Mouse (Mus musculus): Measurements from ENCODE around the gene Iqcf1. TPM values are rescaled to one million over a fixed set of nuclear protein-coding genes. Genes with fewer than 3 reads are reported as not detected.
"Not testable (repeated sequence)": the region's sequence is repeated elsewhere in the genome, so short reads cannot be mapped to it uniquely, and the experiment has no call there.

The Iqcf1 gene
- polyA plus RNA-seq, 1 experiment from 2014 or later = not detected

GRCm38 (mm10) chr9:106476002-106476923 is 23.5 kb upstream of the Iqcf1 start:
- Histone ChIP-seq H3K27ac (no peak overlapping the region), H3K4me3 (replicated peaks) (no peak overlapping the region; the same call in 1 of the 2 replicates), H3K4me1 (replicated peaks) (peaks cover 42% of the 10 kb centered on the region)

GRCm38 (mm10) chr9:106476924-106477484 is 22.8 kb upstream of the Iqcf1 start, which contains the start of gene Parp3:
TSS of gene Parp3 (minus strand) at chr9:106476949.
- Histone ChIP-seq H3K9ac (replicated peaks) (peak within 1 kb of the TSS; percentile 78), H3K4me2 (replicated peaks) (peak within 1 kb of the TSS; percentile 99), H3K36me3 (peaks cover 18% of the 10 kb centered on the region), H3K27me3 (no peaks in the 10 kb centered on the region), H3K27ac (no peak within 1 kb of the TSS), H3K9me3 (no peaks in the 10 kb centered on the region), H3K4me1 (replicated peaks) (peaks cover 38% of the 10 kb centered on the region), H3K4me3 (replicated peaks) (peak within 1 kb of the TSS; percentile 84)
- WGBS = 0% methylated on average over 41 of the region's 41 CpGs
- peak; percentile 99 for ATAC-seq

More at GRCm38 (mm10) chr9:106476002-106476923, 23.5 kb upstream of the Iqcf1 start:
- Histone ChIP-seq H3K36me3 (peaks cover 12% of the 10 kb centered on the region), H3K27me3 (no peaks in the 10 kb centered on the region), H3K9ac (replicated peaks) (peak overlapping the region; percentile 42; the same call in 1 of the 2 replicates), H3K4me2 (replicated peaks) (peak overlapping the region; percentile 28), H3K9me3 (no peaks in the 10 kb centered on the region)
- no peak; the same call in 1 of the 2 replicates for ATAC-seq
- 35% methylated on average over 16 of the region's 16 CpGs for whole genome bisulfite sequencing

GRCm38 (mm10) chr9:106477649-106478048 is 22.1 kb upstream of the Iqcf1 start:
- Histone ChIP-seq H3K9me3 (no peaks in the 10 kb centered on the region), H3K4me2 (replicated peaks) (peak overlapping the region; percentile 99), H3K27ac (no peak overlapping the region), H3K36me3 (peaks cover 20% of the 10 kb centered on the region), H3K27me3 (no peaks in the 10 kb centered on the region), H3K9ac (replicated peaks) (peak overlapping the region; percentile 78), H3K4me1 (replicated peaks) (peaks cover 36% of the 10 kb centered on the region), H3K4me3 (replicated peaks) (peak overlapping the region; percentile 84)
- ATAC-seq = no peak
- WGBS = 4% methylated on average over 16 of the region's 16 CpGs

- Histone ChIP-seq H3K9me3 (no peaks in the 10 kb centered on the region), H3K27me3 (no peaks in the 10 kb centered on the region), H3K4me3 (replicated peaks) (peak overlapping the region; percentile 84), H3K4me1 (replicated peaks) (peaks cover 36% of the 10 kb centered on the region), H3K9ac (replicated peaks) (peak overlapping the region; percentile 78), H3K36me3 (peaks cover 25% of the 10 kb centered on the region), H3K4me2 (replicated peaks) (peak overlapping the region; percentile 99), H3K27ac (no peak overlapping the region)
- no peak for ATAC-seq
- WGBS = 84% methylated on average over 9 of the region's 9 CpGs
Measured at GRCm38 (mm10) chr9:106478101-106478500, 21.7 kb upstream of the Iqcf1 start.

GRCm38 (mm10) chr9:106480541-106480940 is 19.2 kb upstream of the Iqcf1 start:
- H3K9me3 ChIP-seq = no peaks in the 10 kb centered on the region
- H3K9ac ChIP-seq (replicated peaks) = no peak overlapping the region
- no peak for ATAC-seq
- H3K4me2 ChIP-seq (replicated peaks) = no peak overlapping the region
- H3K4me3 ChIP-seq (replicated peaks) = no peak overlapping the region
- peaks cover 21% of the 10 kb centered on the region for H3K4me1 ChIP-seq (replicated peaks)
- H3K27me3 ChIP-seq = no peaks in the 10 kb centered on the region
- 94% methylated on average over 7 of the region's 7 CpGs for WGBS
- peaks cover 49% of the 10 kb centered on the region for H3K36me3 ChIP-seq
- H3K27ac ChIP-seq = no peak overlapping the region

- no peak for ATAC-seq
- Histone ChIP-seq H3K4me3 (replicated peaks) (no peak overlapping the region), H3K36me3 (peaks cover 55% of the 10 kb centered on the region), H3K27ac (no peak overlapping the region), H3K9ac (replicated peaks) (no peak overlapping the region), H3K4me2 (replicated peaks) (no peak overlapping the region), H3K4me1 (replicated peaks) (peaks cover 20% of the 10 kb centered on the region), H3K27me3 (no peaks in the 10 kb centered on the region), H3K9me3 (no peaks in the 10 kb centered on the region)
- 96% methylated on average over 15 of the region's 15 CpGs for WGBS
Measured at GRCm38 (mm10) chr9:106481075-106481474, 18.7 kb upstream of the Iqcf1 start.

GRCm38 (mm10) chr9:106481676-106482075 is 18.1 kb upstream of the Iqcf1 start:
- Histone ChIP-seq H3K4me3 (replicated peaks) (no peak overlapping the region), H3K9me3 (no peaks in the 10 kb centered on the region), H3K4me1 (replicated peaks) (peaks cover 14% of the 10 kb centered on the region), H3K27me3 (no peaks in the 10 kb centered on the region), H3K36me3 (peaks cover 59% of the 10 kb centered on the region), H3K27ac (no peak overlapping the region), H3K4me2 (replicated peaks) (no peak overlapping the region), H3K9ac (replicated peaks) (no peak overlapping the region)
- WGBS = 93% methylated on average over 13 of the region's 13 CpGs
- ATAC-seq = no peak

- WGBS = 89% methylated on average over 17 of the region's 17 CpGs
- H3K36me3 ChIP-seq = peaks cover 59% of the 10 kb centered on the region
- no peak overlapping the region for H3K4me2 ChIP-seq (replicated peaks)
- H3K27me3 ChIP-seq = no peaks in the 10 kb centered on the region
- no peak for ATAC-seq
- H3K4me3 ChIP-seq (replicated peaks) = no peak overlapping the region
- H3K4me1 ChIP-seq (replicated peaks) = peaks cover 11% of the 10 kb centered on the region
- no peak overlapping the region for H3K9ac ChIP-seq (replicated peaks)
- no peak overlapping the region for H3K27ac ChIP-seq
- H3K9me3 ChIP-seq = no peaks in the 10 kb centered on the region
Measured at GRCm38 (mm10) chr9:106482578-106483115, 17.1 kb upstream of the Iqcf1 start.

GRCm38 (mm10) chr9:106483136-106483535 is 16.6 kb upstream of the Iqcf1 start:
- H3K27me3 ChIP-seq = no peaks in the 10 kb centered on the region
- 95% methylated on average over 10 of the region's 10 CpGs for WGBS
- H3K4me3 ChIP-seq (replicated peaks) = no peak overlapping the region
- H3K36me3 ChIP-seq = peaks cover 59% of the 10 kb centered on the region
- H3K4me2 ChIP-seq (replicated peaks) = no peak overlapping the region
- ATAC-seq = no peak
- H3K27ac ChIP-seq = no peak overlapping the region
- H3K9ac ChIP-seq (replicated peaks) = no peak overlapping the region
- H3K4me1 ChIP-seq (replicated peaks) = peaks cover 6% of the 10 kb centered on the region
- no peaks in the 10 kb centered on the region for H3K9me3 ChIP-seq

GRCm38 (mm10) chr9:106483606-106484005 is 16.2 kb upstream of the Iqcf1 start:
- WGBS = 93% methylated on average over 17 of the region's 17 CpGs
- H3K36me3 ChIP-seq = peaks cover 59% of the 10 kb centered on the region

GRCm38 (mm10) chr9:106485076-106485475 is 14.7 kb upstream of the Iqcf1 start:
- WGBS = 79% methylated on average over 10 of the region's 10 CpGs
- Histone ChIP-seq H3K27me3 (no peaks in the 10 kb centered on the region), H3K27ac (no peak overlapping the region), H3K4me1 (replicated peaks) (no peaks in the 10 kb centered on the region), H3K4me2 (replicated peaks) (no peak overlapping the region), H3K9me3 (no peaks in the 10 kb centered on the region), H3K4me3 (replicated peaks) (no peak overlapping the region), H3K36me3 (peaks cover 59% of the 10 kb centered on the region), H3K9ac (replicated peaks) (no peak overlapping the region)
- ATAC-seq = no peak

More at GRCm38 (mm10) chr9:106483606-106484005, 16.2 kb upstream of the Iqcf1 start:
- Histone ChIP-seq H3K27me3 (no peaks in the 10 kb centered on the region), H3K4me3 (replicated peaks) (no peak overlapping the region), H3K9ac (replicated peaks) (no peak overlapping the region), H3K4me2 (replicated peaks) (no peak overlapping the region), H3K9me3 (no peaks in the 10 kb centered on the region), H3K4me1 (replicated peaks) (peaks cover 1% of the 10 kb centered on the region), H3K27ac (no peak overlapping the region)
- ATAC-seq = no peak

GRCm38 (mm10) chr9:106487602-106488001 is 12.2 kb upstream of the Iqcf1 start:
- H3K27ac ChIP-seq = not testable (repeated sequence)
- WGBS = 86% methylated on average over 6 of the region's 6 CpGs

More at GRCm38 (mm10) chr9:106487602-106488001, 12.2 kb upstream of the Iqcf1 start:
- H3K4me2 ChIP-seq (replicated peaks); H3K9me3 ChIP-seq; H3K27me3 ChIP-seq; ATAC-seq; H3K9ac ChIP-seq (replicated peaks); H3K4me1 ChIP-seq (replicated peaks); H3K4me3 ChIP-seq (replicated peaks): not testable (repeated sequence)
- peaks cover 39% of the 10 kb centered on the region for H3K36me3 ChIP-seq

Data from midbrain, embryonic 13.5 days (tissue).